Mouse (Mus musculus) intestine, embryonic 16.5 days (tissue): ENCODE data around the gene Zdhhc14. TPM values are rescaled to one million over a fixed set of nuclear protein-coding genes. Genes with fewer than 3 reads are reported as not detected.

ENCODE experiments used
- ATAC-seq: fragments of 200-750 bp; cut with Nextera tagmentation; 2 replicates; pipeline ENCODE4 v1.8.0; 2017; ENCODE audit warnings: moderate TSS enrichment, moderate library complexity
- H3K27ac ChIP-seq: fragments of 300-500 bp; sonication (generic); 2 replicates; pipeline ENCODE4 v1.5.1; 2014; ENCODE audit warnings: mild to moderate bottlenecking, low read length
- H3K27me3 ChIP-seq: fragments of 300-500 bp; sonication (generic); replicated peaks from 2 replicates; pipeline ENCODE4 v1.6.1; 2014; ENCODE audit warnings: low read length, control low read depth, mixed read lengths; ENCODE audit not compliant: control insufficient read depth, insufficient read depth
- H3K36me3 ChIP-seq: fragments of 300-500 bp; sonication (generic); 2 replicates; pipeline ENCODE4 v1.6.1; 2014; ENCODE audit warnings: low read length, control low read depth; ENCODE audit not compliant: control insufficient read depth, insufficient read depth
- H3K4me1 ChIP-seq: fragments of 300-500 bp; sonication (generic); 2 replicates; pipeline ENCODE4 v1.6.1; 2014; ENCODE audit warnings: low read length, control low read depth, mixed read lengths; ENCODE audit not compliant: control insufficient read depth, insufficient read depth
- H3K4me2 ChIP-seq: fragments of 300-500 bp; sonication (generic); 2 replicates; pipeline ENCODE4 v1.6.1; 2014; ENCODE audit warnings: low read depth, low read length, control low read depth
- H3K4me3 ChIP-seq: fragments of 300-500 bp; sonication (generic); 2 replicates; pipeline ENCODE4 v1.5.1; 2014; ENCODE audit warnings: mild to moderate bottlenecking, low read length
- H3K9ac ChIP-seq: fragments of 300-500 bp; sonication (generic); 2 replicates; pipeline ENCODE4 v1.6.1; 2014; ENCODE audit warnings: low read depth, low read length
- H3K9me3 ChIP-seq: fragments of 300-500 bp; sonication (generic); 2 replicates; pipeline ENCODE4 v1.6.1; 2016; ENCODE audit warnings: low read length, control low read depth; ENCODE audit not compliant: control insufficient read depth
- WGBS: fragments of 180-500 bp; shearing (Covaris S2); extraction: QIAGEN DNeasy Blood & Tissue Kit; methylation state at CpG from one replicate; pipeline ENCODE4 v1.1.7; 2014; 5-methylcytosine and 5-hydroxymethylcytosine counted together
- polyA plus RNA-seq: library from polyadenylated mRNA; unstranded; fragments of >200 nt; fragmentation: Nextera tagmentation; extraction: Ambion mirVana; gene quantifications from 2 replicates; pipeline ENCODE4 v1.2.1, GENCODE M21; 2015

The Zdhhc14 gene
- polyA plus RNA-seq, 1 experiment from 2014 or later: 0.48 TPM

DNA sequence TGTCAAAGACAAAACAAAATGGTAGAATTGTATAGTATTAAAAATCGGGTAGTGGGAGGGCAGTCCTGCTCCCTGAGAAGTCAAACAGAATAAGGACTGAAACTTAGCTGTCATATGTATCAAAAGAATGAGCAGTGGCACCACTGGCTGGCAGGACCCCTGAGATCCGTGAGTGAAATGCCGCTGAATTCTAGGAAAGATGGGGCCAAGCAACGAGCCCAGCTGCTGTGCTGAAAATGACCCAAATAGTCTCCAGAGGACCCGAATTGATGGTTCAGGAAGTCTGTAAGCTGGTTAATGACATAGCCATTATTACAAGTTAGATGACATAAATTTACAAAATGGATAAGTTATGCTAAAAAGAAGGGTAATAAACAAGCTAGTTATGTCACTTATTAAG lies 306.5 kb downstream of the Zdhhc14 start:
- Histone ChIP-seq H3K9ac (no peak overlapping the region), H3K4me1 (peaks cover 28% of the 10 kb centered on the region), H3K27ac (no peak overlapping the region), H3K27me3 (no peaks in the 10 kb centered on the region), H3K9me3 (no peaks in the 10 kb centered on the region), H3K4me2 (0 out of 2 replicates have a peak overlapping the region, but pooled peaks have one; percentile 17), H3K4me3 (no peak overlapping the region), H3K36me3 (no peaks in the 10 kb centered on the region)
- ATAC-seq: no peak
- 71% methylated on average over 5 of the region's 5 CpGs for WGBS

DNA sequence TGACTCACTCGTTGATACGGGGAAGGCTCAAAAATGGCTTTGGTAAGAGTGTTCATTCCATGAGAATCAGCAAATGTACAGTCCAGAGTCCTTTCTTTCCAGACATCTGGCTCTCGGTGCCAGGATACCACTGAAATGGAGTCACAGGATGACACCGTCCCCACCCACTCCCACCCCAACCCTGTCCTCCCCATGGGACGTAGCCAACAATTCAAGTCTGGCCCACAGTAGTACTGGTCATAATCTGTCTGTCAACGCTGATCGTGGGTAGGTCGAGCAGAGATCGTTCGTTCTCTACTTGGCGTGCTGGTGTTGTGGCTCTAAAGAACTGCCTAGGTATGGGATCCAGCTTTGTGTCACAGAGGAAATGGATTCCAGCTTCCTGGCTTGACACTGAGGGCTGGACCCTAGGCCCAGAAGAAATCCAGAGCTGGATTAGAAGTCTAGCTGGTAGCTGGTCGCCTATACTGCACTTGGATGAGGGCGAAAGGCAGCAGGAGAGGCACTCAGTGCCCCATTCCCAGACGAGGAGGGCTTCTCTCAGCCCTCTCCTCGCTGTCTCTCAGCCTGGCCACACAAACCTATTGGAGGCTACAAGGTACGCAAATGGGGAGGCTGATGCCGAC lies 307.2 kb downstream of the Zdhhc14 start:
- Histone ChIP-seq H3K9me3 (no peaks in the 10 kb centered on the region), H3K9ac (0 out of 2 replicates have a peak overlapping the region, but pooled peaks have one; percentile 15), H3K4me1 (peaks cover 32% of the 10 kb centered on the region), H3K4me2 (no peak overlapping the region), H3K36me3 (no peaks in the 10 kb centered on the region), H3K27me3 (no peaks in the 10 kb centered on the region), H3K27ac (0 out of 2 replicates have a peak overlapping the region, but pooled peaks have one; percentile 18), H3K4me3 (no peak overlapping the region)
- no peak for ATAC-seq
- WGBS: 81% methylated on average over 17 of the region's 17 CpGs

DNA sequence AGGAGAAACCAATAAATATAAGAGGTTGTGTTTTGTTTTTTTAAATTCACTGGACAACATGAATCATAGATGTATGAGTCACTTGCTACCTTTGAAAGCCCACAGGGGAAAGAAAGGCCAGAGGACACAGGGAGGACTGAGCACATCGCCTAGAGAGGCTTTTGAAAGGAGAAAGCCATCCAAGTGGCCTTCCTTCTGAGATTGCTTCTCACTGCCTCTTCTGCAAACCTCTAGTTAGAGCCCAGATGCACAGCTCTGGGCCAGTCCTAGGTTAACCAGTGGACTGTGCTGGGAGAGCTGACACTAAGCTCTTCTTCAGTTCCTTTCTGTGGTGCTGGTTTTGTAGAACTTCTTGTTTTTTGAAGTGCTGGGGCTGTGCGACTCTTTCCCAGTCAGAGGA lies 307.9 kb downstream of the Zdhhc14 start:
- Histone ChIP-seq H3K9me3 (no peaks in the 10 kb centered on the region), H3K27me3 (no peaks in the 10 kb centered on the region), H3K9ac (no peak overlapping the region), H3K36me3 (no peaks in the 10 kb centered on the region), H3K4me2 (no peak overlapping the region), H3K4me3 (no peak overlapping the region), H3K27ac (no peak overlapping the region), H3K4me1 (peaks cover 35% of the 10 kb centered on the region)
- 83% methylated on average over 2 of the region's 2 CpGs for WGBS
- no peak for ATAC-seq

DNA sequence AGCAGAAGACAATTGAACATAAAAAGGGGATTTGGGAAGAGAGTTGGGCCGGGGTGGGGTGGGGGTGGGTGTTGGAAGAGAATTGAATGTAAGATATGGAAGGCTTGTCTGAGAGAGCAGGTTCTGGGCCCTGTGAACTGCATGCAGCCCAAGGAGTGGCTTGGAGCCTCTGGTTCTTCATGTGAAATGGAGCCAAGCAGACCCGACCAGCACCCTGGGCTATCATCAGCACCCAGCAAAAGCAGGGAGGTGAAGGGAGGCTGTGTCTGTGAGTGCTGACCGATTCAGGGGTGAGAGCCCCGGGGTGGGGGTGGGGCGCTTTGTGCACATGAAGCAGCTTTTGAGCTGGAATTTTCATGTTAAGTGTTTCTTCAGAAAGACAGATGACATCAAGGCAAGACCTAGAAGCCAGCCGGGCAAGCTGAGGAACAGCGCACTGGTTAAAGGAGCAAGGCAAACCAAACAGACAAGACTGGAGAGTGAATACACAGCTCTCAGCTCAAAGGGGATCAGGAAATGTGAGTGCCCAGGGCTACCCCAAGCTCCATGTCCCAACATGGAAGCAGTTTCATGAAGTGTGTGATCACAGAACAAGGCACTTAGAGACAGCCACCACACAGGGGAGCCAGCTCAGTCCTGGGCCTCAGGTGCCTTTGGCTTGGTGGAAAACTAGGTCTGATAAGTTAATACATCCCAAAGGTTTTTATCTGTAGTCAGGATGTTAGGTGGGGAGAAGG lies 308.6 kb downstream of the Zdhhc14 start:
- Histone ChIP-seq H3K4me3 (no peak overlapping the region), H3K27ac (peak overlapping the region; percentile 46), H3K9ac (peak overlapping the region; percentile 8; the same call in 1 of the 2 replicates), H3K27me3 (no peaks in the 10 kb centered on the region), H3K4me1 (peaks cover 42% of the 10 kb centered on the region), H3K36me3 (no peaks in the 10 kb centered on the region), H3K4me2 (no peak overlapping the region), H3K9me3 (no peaks in the 10 kb centered on the region)
- WGBS: 78% methylated on average over 7 of the region's 7 CpGs
- ATAC-seq: no peak

DNA sequence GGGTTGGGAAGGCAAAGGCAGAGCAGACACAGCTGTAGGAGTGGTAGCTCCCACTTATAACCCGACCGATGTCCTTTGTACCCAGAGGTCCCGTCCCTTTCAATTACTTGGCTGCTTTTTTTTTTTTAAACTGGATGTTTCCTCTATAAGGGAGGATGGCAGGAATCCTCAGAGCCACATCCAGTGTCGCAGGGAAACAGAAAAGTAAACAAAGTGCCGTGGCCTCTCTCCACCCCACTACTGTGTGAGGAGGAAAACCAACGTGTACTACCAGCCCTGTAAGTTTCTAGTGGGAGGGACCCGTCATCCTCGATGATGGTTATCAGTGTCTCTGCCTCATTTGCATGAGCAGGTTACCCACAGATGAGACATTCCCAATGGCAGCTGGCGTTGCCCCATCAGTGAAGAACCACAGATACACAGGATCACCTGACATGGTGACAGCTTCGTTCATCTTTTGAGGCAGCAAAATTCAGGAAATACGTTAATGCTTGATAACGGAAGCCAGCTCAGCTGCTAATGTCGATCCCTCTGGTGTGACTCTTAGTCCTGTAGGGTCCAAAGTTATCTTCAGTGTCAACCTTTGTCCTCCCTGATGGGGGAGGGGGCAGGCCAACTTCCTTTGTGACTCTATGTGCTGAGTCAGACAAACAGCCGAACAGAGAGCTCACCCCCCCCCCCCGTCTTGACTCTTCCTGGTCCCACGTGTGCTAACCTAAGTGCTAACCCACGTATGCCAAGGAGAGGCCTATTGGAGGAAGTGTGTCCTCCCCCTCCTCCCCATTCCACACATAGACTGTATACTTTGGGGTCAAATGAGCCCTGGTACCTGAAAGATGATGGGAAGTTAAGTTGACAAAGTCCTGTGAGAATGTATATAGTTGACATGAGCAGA lies 309.7 kb downstream of the Zdhhc14 start:
- no peak overlapping the region for H3K4me3 ChIP-seq
- no peaks in the 10 kb centered on the region for H3K36me3 ChIP-seq
- no peaks in the 10 kb centered on the region for H3K9me3 ChIP-seq
- 40% methylated on average over 17 of the region's 17 CpGs for WGBS
- no peaks in the 10 kb centered on the region for H3K27me3 ChIP-seq
- ATAC-seq: peak; percentile 37
- no peak overlapping the region for H3K9ac ChIP-seq
- peak overlapping the region; percentile 46 for H3K27ac ChIP-seq
- peak overlapping the region; percentile 23 for H3K4me2 ChIP-seq
- peaks cover 50% of the 10 kb centered on the region for H3K4me1 ChIP-seq

DNA sequence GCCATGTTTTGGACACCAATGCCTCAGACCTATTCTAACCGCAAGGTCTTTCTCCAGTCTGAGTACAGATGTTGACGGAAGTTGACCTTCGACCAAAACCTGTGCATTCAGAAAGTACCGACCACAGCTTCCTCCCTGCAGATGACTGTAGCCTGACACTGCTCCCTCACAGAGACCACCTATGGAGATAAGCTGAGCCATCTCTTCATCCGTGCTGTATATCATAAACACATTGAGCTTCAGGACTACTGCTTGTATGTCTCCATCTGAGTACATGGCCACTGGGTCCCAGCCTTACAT lies 310.2 kb downstream of the Zdhhc14 start:
- 79% methylated on average over 5 of the region's 5 CpGs for WGBS
- H3K9ac ChIP-seq: no peak overlapping the region
- peaks cover 50% of the 10 kb centered on the region for H3K4me1 ChIP-seq
- no peak overlapping the region for H3K4me2 ChIP-seq
- H3K27me3 ChIP-seq: no peaks in the 10 kb centered on the region
- H3K27ac ChIP-seq: no peak overlapping the region
- H3K4me3 ChIP-seq: no peak overlapping the region
- ATAC-seq: no peak
- H3K9me3 ChIP-seq: no peaks in the 10 kb centered on the region
- no peaks in the 10 kb centered on the region for H3K36me3 ChIP-seq

Other genes starting within 250 kb of the Zdhhc14 start
- gene Ldhal6b, start 73.8 kb upstream of the Zdhhc14 start, polyA plus RNA-seq: 0.11 TPM in 1 of 2 replicates, not detected in the other
- 121 and 132 TPM in 2 replicates for gene Tmem242, start 52.3 kb upstream of the Zdhhc14 start, polyA plus RNA-seq